Mouse (Mus musculus): ENCODE results near the gene Zpr1. TPM values are rescaled to one million over a fixed set of nuclear protein-coding genes. Genes with fewer than 3 reads are reported as not detected.

The Zpr1 gene
- 20.5 and 23.6 TPM in 2 replicates for polyA plus RNA-seq (2015; fragmentation: Nextera tagmentation; extraction: Ambion mirVana)

DNA sequence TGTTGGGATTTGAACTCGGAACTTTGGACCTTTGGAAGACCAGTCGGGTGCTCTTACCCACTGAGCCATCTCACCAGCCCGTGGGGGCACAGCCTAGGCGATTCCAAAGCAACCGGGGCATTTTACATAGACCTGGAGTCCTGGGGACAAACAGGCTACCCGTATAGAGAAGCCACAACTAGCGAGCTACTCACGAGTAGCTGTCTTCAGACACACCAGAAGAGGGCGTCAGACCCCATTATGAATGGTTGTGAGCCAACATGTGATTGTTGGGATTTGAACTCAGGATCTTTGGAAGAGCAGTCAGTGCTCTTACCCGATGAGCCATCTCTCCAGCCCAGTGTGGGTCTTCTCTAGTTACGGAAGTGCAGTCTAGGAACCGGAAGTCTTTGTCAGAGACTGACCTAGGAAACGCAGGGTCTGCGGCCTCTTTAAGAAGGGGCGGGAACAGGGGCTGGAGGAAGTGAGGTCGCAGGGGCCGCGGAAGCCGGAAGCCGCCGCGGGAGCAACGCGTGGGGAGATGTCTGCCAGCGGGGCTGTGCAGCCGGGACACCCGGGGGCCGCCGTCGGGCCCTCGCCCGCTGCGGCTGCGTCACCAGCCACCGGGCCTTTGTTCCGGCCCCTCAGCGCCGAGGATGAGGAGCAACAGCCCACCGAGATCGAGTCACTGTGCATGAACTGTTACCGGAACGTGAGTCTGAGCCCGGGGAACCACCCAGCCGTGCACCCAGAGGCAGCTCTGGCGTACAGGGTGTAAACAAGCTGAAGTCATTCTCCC, at the start of gene Zpr1:
TSS of gene Zpr1 (plus strand) at position 388 of the 778 bp plus-strand sequence.
- Histone ChIP-seq H3K4me3 (ENCODE audit: low read depth, low read length) (peak within 1 kb of the TSS; percentile 88), H3K9ac (ENCODE audit: low read depth, low read length) (peak within 1 kb of the TSS; percentile 75), H3K9me3 (replicated peaks; ENCODE audit: control insufficient read depth, low read length) (no peaks in the 10 kb centered on the region), H3K4me1 (ENCODE audit: control insufficient read depth, low read depth, low read length) (peaks cover 18% of the 10 kb centered on the region), H3K4me2 (ENCODE audit: low read depth, low read length) (peak within 1 kb of the TSS; percentile 79), H3K27ac (ENCODE audit: low read length) (peak within 1 kb of the TSS; percentile 68), H3K27me3 (ENCODE audit: control insufficient read depth, insufficient read depth, low read depth, low read length) (no peaks in the 10 kb centered on the region), H3K36me3 (ENCODE audit: control insufficient read depth, insufficient read depth) (peaks cover 22% of the 10 kb centered on the region)
- peak; percentile 91 for ATAC-seq (ENCODE audit: low read depth)
- 2% methylated on average over 45 of the region's 45 CpGs for WGBS (ENCODE audit: insufficient replicate concordance)

DNA sequence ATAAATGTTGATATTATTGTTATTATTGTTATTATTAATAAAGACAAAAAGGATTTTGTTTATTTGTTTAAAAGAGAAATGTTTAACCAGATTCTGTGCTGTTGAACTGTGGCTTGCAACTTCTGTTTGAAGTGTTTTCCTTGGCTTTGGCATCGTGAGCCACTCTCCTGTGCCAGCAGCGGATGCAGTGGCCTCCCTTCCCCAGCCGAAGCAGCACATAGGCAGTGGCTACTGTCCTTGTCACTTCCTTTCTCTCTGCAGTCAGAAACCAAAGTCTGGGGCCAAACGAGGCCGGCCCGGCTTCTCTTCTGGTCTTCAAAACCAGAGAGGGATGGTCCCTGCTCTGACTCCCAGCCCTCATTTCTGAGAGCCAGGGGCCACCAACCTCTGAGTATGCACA, 49.8 kb upstream of the Zpr1 start:
- Histone ChIP-seq H3K4me2 (ENCODE audit: low read depth, low read length) (no peak overlapping the region), H3K9me3 (replicated peaks; ENCODE audit: control insufficient read depth, low read length) (no peaks in the 10 kb centered on the region), H3K9ac (ENCODE audit: low read depth, low read length) (no peak overlapping the region), H3K4me1 (ENCODE audit: control insufficient read depth, low read depth, low read length) (peaks cover 4% of the 10 kb centered on the region), H3K27ac (ENCODE audit: low read length) (no peak overlapping the region), H3K36me3 (ENCODE audit: control insufficient read depth, insufficient read depth) (no peaks in the 10 kb centered on the region), H3K4me3 (ENCODE audit: low read depth, low read length) (no peak overlapping the region), H3K27me3 (ENCODE audit: control insufficient read depth, insufficient read depth, low read depth, low read length) (no peaks in the 10 kb centered on the region)
- ATAC-seq (ENCODE audit: low read depth): no peak
- 55% methylated on average over 6 of the region's 6 CpGs for WGBS (ENCODE audit: insufficient replicate concordance)

DNA sequence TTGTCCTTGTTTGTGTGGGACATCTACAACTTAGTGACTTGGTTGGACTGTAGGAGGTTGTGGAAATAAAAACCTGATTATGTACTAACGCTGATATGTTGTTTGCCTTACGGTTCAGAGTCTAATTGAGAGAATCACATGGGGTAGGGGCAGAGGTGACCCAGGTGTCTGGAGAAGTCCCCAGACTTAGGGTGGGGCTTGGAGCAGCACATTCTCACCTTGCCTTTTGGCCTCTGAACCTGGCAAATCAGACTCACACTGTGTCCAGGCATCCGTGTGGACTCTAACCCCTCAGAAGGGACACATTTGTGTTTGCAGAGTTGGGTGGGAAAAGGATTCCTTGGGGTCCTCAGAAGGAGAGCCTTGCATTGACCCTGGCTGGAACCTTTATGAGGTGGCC, 48.8 kb upstream of the Zpr1 start:
- H3K27ac ChIP-seq (ENCODE audit: low read length): peak overlapping the region; percentile 35; the same call in 1 of the 2 replicates
- ATAC-seq (ENCODE audit: low read depth): no peak
- H3K4me2 ChIP-seq (ENCODE audit: low read depth, low read length): no peak overlapping the region
- H3K36me3 ChIP-seq (ENCODE audit: control insufficient read depth, insufficient read depth): no peaks in the 10 kb centered on the region
- no peaks in the 10 kb centered on the region for H3K27me3 ChIP-seq (ENCODE audit: control insufficient read depth, insufficient read depth, low read depth, low read length)
- no peak overlapping the region for H3K4me3 ChIP-seq (ENCODE audit: low read depth, low read length)
- no peaks in the 10 kb centered on the region for H3K9me3 ChIP-seq (replicated peaks; ENCODE audit: control insufficient read depth, low read length)
- H3K9ac ChIP-seq (ENCODE audit: low read depth, low read length): no peak overlapping the region
- WGBS (ENCODE audit: insufficient replicate concordance): 59% methylated on average over 3 of the region's 3 CpGs
- H3K4me1 ChIP-seq (ENCODE audit: control insufficient read depth, low read depth, low read length): peaks cover 4% of the 10 kb centered on the region

DNA sequence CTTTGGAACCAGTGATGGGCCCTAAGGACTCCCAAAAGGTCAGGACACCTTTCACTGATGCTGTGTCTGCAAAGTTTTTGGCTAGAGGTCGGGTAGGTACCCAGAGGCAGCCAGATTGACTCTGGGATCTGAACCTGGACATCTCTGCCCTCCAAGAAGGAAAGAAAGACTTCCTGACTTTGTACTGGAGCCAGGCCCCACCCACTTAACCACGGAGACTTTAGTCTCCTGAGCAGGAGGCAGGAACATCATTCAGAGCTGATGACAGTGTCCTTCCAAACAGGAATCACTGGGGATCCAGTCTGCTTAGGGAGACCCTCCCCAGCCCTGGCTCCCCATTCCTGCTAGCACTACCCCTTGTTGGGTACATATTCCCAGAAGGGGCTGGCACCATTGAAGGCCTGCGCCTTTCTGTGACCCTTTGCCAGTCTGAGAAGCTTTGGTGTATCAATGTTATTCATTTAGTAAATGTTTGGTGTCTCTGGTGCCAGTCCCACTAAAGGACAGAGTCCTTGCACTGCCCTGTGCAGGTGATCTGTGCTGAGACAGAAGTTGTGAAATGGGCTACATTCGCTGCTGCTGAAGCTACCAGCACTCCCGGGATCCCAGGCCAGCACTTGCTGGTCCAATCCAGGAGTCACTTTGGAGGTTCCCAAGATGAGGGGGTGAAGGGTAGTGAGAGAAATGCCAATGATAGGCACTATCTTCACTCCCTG, 47.8 kb upstream of the Zpr1 start:
- 39% methylated on average over 5 of the region's 5 CpGs for WGBS (ENCODE audit: insufficient replicate concordance)
- Histone ChIP-seq H3K27ac (ENCODE audit: low read length) (peak overlapping the region; percentile 37; the same call in 1 of the 2 replicates), H3K27me3 (ENCODE audit: control insufficient read depth, insufficient read depth, low read depth, low read length) (no peaks in the 10 kb centered on the region), H3K9ac (ENCODE audit: low read depth, low read length) (no peak overlapping the region), H3K4me1 (ENCODE audit: control insufficient read depth, low read depth, low read length) (peaks cover 4% of the 10 kb centered on the region), H3K36me3 (ENCODE audit: control insufficient read depth, insufficient read depth) (no peaks in the 10 kb centered on the region), H3K9me3 (replicated peaks; ENCODE audit: control insufficient read depth, low read length) (no peaks in the 10 kb centered on the region), H3K4me2 (ENCODE audit: low read depth, low read length) (no peak overlapping the region), H3K4me3 (ENCODE audit: low read depth, low read length) (no peak overlapping the region)
- no peak for ATAC-seq (ENCODE audit: low read depth)

DNA sequence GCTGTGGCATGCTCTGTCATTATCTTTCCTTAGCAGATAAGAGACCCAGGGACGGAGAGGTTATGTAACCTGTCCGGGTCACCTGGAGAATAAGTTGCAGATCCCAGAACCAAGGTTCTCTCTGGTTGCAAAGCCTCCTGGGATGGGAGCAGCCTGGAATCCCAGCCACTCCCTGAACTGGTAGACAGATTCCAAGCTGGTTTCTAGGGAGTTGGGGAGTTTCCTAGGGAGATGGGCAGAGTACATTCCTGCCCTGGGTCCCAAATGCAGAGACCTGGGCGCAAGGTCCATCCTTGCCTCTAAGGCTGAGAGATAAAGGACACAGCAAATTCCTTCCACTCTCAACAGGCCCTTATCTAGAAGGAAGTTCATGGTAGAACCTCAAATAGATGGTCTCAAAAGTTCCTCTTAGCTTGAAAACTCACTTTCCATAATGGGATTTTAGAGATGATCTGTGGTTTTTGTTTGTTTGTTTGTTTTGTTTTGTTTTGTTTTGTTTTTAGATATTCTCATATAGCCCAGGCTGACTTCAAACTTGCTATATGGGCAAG, 45.7 kb upstream of the Zpr1 start:
- no peak for ATAC-seq (ENCODE audit: low read depth)

DNA sequence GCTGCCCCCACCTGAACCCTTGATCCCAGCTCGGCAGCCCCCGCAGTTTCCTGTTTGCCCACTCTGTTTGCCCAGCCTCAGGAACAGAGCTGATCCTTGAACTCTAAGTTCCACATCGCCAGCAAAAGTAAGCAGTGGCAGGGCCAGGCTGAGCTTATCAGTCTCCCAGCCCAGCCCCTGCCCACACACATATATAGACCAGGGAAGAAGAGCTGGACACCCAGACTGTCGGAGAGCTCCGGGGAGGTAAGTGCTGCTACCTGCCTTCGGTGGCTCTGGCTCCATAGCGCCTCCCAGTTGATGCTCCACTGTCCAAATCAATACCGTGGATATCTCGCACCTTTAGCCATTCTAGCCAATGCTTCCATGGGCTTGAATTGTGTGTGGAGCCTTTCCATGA, 44.4 kb upstream of the Zpr1 start, which contains the start of gene Apoa1:
TSS of gene Apoa1 (plus strand) at position 90 of the 400 bp plus-strand sequence.
- Histone ChIP-seq H3K4me1 (ENCODE audit: control insufficient read depth, low read depth, low read length) (peaks cover 4% of the 10 kb centered on the region), H3K4me3 (ENCODE audit: low read depth, low read length) (peak within 1 kb of the TSS; percentile 59), H3K36me3 (ENCODE audit: control insufficient read depth, insufficient read depth) (no peaks in the 10 kb centered on the region), H3K27me3 (ENCODE audit: control insufficient read depth, insufficient read depth, low read depth, low read length) (no peaks in the 10 kb centered on the region), H3K9me3 (replicated peaks; ENCODE audit: control insufficient read depth, low read length) (no peaks in the 10 kb centered on the region), H3K4me2 (ENCODE audit: low read depth, low read length) (no peak within 1 kb of the TSS), H3K27ac (ENCODE audit: low read length) (peak within 1 kb of the TSS; percentile 74), H3K9ac (ENCODE audit: low read depth, low read length) (peak within 1 kb of the TSS; percentile 54)
- 47% methylated on average over 9 of the region's 9 CpGs for WGBS (ENCODE audit: insufficient replicate concordance)
- ATAC-seq (ENCODE audit: low read depth): peak; percentile 83

More for the DNA sequence above, 45.7 kb upstream of the Zpr1 start:
- 33% methylated on average over 3 of the region's 3 CpGs for WGBS (ENCODE audit: insufficient replicate concordance)
- Histone ChIP-seq H3K9ac (ENCODE audit: low read depth, low read length) (no peak overlapping the region), H3K27ac (ENCODE audit: low read length) (no peak overlapping the region), H3K9me3 (replicated peaks; ENCODE audit: control insufficient read depth, low read length) (no peaks in the 10 kb centered on the region), H3K4me1 (ENCODE audit: control insufficient read depth, low read depth, low read length) (peaks cover 4% of the 10 kb centered on the region), H3K4me2 (ENCODE audit: low read depth, low read length) (no peak overlapping the region), H3K4me3 (ENCODE audit: low read depth, low read length) (no peak overlapping the region), H3K36me3 (ENCODE audit: control insufficient read depth, insufficient read depth) (no peaks in the 10 kb centered on the region), H3K27me3 (ENCODE audit: control insufficient read depth, insufficient read depth, low read depth, low read length) (no peaks in the 10 kb centered on the region)

DNA sequence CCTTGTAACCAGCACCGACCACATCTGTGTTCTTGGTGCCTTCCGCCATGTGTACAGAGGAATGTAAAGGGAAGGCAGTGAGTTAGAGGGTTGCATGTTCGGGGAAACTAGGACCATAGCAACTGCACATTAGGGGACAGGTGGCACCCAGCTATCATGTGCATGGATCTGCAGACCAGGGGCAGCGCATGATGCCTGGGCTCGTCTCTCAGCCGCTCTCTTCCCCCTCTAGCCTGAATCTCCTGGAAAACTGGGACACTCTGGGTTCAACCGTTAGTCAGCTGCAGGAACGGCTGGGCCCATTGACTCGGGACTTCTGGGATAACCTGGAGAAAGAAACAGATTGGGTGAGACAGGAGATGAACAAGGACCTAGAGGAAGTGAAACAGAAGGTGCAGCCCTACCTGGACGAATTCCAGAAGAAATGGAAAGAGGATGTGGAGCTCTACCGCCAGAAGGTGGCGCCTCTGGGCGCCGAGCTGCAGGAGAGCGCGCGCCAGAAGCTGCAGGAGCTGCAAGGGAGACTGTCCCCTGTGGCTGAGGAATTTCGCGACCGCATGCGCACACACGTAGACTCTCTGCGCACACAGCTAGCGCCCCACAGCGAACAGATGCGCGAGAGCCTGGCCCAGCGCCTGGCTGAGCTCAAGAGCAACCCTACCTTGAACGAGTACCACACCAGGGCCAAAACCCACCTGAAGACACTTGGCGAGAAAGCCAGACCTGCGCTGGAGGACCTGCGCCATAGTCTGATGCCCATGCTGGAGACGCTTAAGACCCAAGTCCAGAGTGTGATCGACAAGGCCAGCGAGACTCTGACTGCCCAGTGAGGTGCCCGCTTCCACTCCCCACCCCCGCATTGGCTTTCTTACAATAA, 43.1 kb upstream of the Zpr1 start:
- no peaks in the 10 kb centered on the region for H3K9me3 ChIP-seq (replicated peaks; ENCODE audit: control insufficient read depth, low read length)
- peak overlapping the region; percentile 54 for H3K9ac ChIP-seq (ENCODE audit: low read depth, low read length)
- H3K4me1 ChIP-seq (ENCODE audit: control insufficient read depth, low read depth, low read length): peaks cover 6% of the 10 kb centered on the region
- peak overlapping the region; percentile 74 for H3K27ac ChIP-seq (ENCODE audit: low read length)
- peak overlapping the region; percentile 59 for H3K4me3 ChIP-seq (ENCODE audit: low read depth, low read length)
- peak; percentile 30; the same call in 1 of the 2 replicates for ATAC-seq (ENCODE audit: low read depth)
- peak overlapping the region; percentile 49 for H3K4me2 ChIP-seq (ENCODE audit: low read depth, low read length)
- WGBS (ENCODE audit: insufficient replicate concordance): 12% methylated on average over 37 of the region's 37 CpGs
- no peaks in the 10 kb centered on the region for H3K36me3 ChIP-seq (ENCODE audit: control insufficient read depth, insufficient read depth)
- no peaks in the 10 kb centered on the region for H3K27me3 ChIP-seq (ENCODE audit: control insufficient read depth, insufficient read depth, low read depth, low read length)

DNA sequence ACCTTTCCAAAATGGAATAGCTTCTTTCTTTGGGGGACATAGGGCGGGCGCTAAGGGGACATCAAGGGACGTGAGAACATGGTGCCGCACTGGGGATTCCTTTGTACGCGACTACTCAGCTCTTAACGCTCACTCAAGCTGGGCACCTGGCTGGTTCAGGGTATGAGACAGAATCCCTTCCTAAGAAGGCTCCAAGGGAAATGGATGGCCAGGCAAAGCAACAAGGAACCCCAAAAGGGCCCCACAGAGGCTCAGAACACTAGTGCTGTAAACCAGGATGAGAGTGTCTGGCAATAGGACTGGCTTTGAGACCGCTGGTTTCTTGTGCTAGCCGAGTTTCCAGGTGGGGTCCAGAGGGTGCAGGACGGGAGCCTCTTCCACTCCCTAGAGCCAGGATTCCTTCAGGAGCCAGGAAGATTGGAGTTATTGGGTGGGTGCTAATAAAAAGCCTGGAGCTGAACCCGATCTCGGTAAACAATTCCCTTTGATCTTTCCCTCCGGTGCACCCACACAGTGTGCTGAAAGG, 42.4 kb upstream of the Zpr1 start:
- peaks cover 13% of the 10 kb centered on the region for H3K4me1 ChIP-seq (ENCODE audit: control insufficient read depth, low read depth, low read length)
- 28% methylated on average over 13 of the region's 13 CpGs for WGBS (ENCODE audit: insufficient replicate concordance)
- peak overlapping the region; percentile 54 for H3K9ac ChIP-seq (ENCODE audit: low read depth, low read length)
- peak overlapping the region; percentile 59 for H3K4me3 ChIP-seq (ENCODE audit: low read depth, low read length)
- H3K27me3 ChIP-seq (ENCODE audit: control insufficient read depth, insufficient read depth, low read depth, low read length): no peaks in the 10 kb centered on the region
- peak overlapping the region; percentile 49 for H3K4me2 ChIP-seq (ENCODE audit: low read depth, low read length)
- H3K36me3 ChIP-seq (ENCODE audit: control insufficient read depth, insufficient read depth): no peaks in the 10 kb centered on the region
- no peaks in the 10 kb centered on the region for H3K9me3 ChIP-seq (replicated peaks; ENCODE audit: control insufficient read depth, low read length)
- peak overlapping the region; percentile 62 for H3K27ac ChIP-seq (ENCODE audit: low read length)
- ATAC-seq (ENCODE audit: low read depth): no peak
